Mouse (Mus musculus): Measurements from ENCODE around the gene Sytl3.

The Sytl3 gene

DNA sequence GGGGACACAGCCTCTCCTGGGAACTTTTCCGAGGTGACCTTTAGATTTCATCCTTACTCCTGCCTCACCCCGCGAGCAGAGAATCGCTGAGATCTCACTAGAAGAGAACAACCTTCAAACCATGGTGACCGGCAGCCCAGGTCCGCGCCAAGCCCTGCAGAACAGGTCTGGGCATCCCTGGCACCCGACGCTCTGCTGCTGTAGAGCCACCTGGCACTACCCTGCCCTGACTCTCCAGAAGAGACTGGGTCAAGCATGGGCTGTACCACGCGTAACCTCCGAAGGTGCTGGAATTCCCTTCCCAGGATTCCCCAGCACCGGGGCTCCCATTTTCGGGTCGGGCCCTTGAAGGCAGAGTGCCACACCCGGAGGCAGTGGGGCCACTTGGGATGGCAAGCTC lies 99.0 kb downstream of the Sytl3 start:
- DNase-seq (ENCODE audit: low spot score), result no peak

DNA sequence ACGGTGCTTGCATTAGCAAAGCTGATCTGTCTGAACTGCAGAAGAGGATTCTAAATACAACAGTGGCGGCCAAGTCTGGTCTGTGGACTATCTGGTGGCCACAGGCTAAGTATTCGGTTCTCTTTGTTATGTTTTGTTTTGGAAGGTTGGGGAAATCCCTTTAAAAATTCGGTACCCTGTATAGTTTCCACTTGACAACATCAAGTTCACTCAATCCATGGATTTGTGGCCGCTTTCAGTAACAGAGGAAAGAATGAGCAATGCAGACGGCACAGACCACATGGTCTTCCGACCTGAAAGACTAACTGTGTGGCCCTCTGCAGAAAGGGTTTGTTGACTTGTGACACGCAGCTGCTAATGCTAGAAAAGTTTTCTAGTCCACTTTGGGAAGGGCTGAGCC lies 100.0 kb downstream of the Sytl3 start:
- no peak for DNase-seq (ENCODE audit: low spot score)

DNA sequence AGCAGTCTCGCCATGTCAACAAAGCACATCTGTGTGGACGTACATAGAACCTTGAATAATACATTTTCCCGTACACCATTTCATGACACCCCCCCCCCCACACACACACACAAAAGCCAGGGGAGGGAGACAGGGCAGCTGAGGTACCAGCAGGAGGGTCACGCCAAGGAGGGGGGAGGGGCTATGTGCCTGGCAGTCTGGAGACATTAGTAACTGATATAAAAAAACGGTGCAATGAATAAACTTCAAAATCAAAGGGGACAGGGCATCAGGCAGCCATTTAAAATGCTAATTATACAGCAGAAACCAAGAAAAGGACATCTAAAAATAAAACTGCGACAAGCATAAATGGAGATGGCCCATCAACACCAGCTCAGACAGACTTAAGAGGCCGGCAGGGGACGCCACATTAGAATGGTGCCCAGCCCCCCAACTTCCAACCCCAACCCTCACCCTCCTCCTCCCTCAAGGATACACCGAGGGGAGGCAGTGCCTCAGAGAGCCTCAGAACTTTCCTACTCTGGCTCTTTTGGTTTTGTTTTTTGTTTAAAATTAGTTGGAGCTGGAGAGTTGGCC lies 100.9 kb downstream of the Sytl3 start:
- DNase-seq (ENCODE audit: low spot score), result no peak

DNA sequence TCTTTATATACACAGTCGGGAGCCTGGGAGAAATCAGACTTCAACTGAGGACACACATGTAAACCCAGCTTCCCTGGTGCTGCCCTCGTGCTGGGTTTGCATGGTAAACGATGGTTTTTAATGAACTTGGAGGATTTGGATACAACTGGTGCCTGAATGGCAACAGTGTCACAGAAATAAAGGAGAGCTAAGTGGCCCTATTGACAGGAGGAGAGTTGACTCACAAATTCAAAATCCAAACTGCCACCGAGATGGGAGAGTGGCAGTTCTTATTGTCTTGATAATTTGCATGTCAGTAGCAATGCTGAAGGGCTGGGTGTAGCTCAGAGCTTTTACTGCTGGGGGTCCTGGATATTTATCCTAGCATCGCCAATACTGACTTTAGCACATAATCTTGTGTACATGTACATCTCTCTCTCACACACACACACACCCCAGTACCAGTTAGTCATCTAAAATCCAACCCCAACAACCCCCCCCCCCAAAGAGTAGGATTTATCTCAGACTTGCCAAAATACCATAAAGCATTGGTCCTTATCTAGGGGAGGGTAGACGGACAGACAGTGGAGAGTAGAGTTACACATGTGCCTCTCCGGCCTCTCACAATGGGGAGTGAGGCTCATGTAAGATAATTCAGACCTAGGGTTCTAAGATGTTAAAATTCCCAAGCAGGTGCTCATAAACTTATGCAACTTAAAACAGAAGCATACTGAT lies 104.8 kb downstream of the Sytl3 start:
- DNase-seq (ENCODE audit: low spot score), result no peak

DNA sequence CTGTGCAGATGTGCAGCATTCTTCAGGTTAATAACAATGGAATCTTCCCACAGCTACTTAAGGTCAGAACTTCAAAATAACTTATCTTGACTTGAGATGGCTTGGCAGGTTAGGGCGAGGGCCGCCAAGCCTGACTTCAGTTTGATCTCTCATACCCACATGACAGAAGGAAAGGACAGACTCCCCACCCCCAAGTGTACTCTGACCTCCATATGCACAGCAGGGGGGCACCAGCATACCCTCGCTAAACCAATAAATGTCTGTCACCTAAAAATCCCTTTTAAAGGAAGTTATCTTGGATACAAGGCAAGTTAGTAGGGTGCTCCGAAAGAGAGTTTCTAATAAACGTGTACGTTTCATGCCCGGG lies 105.3 kb downstream of the Sytl3 start:
- no peak for DNase-seq (ENCODE audit: low spot score)

DNA sequence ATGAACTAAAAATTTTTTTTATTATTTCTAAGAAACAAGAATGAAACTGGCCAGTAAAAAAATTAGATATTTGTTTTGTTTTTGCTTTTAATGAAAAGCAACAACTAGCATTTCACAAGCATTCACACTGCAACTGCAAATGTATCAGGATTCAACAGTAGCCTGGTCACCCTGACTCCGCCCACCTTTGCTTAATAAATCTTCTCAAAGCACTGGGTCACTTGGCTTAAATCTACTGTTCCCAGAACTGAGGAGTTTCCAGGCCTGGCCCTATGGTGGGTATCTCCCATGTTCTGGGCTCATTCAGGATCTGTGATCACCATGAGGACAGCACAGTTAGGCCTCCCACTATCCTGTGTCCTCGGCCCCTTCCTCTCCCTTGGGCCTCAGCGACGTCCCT lies 105.8 kb downstream of the Sytl3 start:
- no peak for DNase-seq (ENCODE audit: low spot score)

DNA sequence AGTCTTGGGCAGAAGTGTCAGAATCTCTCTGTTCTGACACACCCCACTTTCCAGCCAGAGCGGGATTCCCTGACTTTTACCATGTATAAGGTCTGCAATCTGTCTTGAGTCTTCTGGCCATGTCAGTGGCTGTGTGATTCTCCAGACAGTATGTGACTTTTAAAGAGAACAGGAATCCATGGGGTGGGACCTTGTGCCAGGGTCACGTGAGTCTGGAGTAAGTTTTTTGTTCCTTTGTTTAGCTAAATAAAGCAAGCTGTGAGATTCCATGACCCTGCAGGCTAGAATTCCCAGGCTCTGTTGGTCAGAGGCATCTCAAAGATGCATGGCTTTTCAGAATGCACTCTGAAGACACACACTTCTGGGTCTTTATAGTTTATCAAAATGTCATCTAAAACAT lies 107.0 kb downstream of the Sytl3 start:
- no peak for DNase-seq (ENCODE audit: low spot score)

DNA sequence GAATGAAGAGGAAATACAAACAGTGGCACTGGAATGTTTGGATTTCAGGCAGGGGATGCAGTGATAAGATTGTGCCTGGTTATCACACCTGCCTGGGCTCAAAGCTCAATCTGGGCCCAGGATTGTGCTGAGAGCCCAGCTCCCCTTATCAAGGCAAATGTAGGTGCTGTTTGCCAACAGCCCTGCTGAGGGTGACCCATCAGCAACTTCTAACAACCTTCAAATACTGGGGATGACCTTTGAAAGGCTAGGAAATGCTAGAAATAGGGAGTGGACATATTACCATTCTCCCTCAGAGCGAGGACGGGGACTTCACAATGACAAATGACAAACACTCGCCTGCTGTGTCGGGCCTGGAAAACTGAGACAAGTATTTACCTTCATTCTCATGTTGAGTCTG lies 107.9 kb downstream of the Sytl3 start:
- no peak for DNase-seq (ENCODE audit: low spot score)

DNA sequence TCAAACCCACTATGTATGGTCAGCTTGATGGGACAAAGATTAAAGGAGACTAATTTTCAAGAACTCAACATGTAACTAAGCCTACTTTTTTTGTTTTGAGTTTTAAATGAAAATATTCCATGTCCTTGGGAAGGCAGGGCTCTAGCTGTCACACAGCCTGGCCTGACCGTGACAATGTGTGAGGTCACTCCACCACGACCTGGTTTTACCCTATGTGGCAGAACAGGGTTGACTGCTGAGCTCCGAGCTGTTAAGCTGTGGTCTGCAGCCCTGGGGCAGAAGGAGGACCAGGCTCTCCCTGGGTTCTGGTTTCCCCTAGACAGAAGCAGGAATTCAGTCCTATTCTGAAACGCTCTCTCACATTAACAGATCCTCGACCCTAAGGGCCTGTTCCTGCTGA lies 108.9 kb downstream of the Sytl3 start:
- DNase-seq (ENCODE audit: low spot score), result no peak

DNA sequence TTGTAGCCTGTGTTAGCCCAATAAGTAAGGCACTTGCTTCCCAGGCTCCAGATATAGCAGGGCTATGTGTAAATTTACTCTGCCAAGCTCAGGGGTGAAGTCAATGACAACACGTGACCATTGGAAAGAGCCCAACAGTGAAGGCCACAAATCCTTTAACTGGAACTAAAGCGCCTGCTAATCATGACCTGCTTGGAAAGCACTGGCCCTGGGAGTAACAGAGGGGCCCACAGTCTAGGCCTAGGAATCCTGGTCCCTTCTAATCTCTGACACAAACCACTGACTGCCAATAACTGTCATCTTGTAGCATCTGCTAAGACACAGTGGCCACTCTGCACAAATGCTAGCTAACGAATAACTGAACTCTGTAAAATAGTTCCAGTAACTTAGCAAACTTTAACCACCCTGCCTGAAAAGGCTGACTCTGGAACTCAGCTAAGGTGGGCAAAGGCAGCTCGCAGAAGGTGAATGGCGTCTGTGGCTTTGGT lies 109.5 kb downstream of the Sytl3 start:
- no peak for DNase-seq (ENCODE audit: low spot score)

DNA sequence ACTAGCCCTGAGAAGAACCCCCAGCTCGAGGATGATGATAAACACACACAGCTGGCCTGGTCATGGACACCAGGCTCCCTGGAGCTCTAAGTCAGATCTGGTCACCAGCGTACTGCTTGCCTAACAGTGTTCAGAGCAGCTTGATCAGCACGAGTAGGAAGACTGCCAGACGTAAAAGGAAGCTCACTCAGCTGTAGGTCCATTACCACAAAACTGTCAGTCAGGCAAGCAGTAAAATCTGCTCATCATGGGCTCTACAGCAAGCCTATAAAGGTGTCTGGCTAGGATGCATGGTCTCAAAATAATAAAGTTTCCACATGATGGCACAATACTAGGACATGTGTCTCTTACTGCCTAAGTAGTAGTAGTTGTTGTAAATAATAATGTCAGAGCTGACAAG lies 110.7 kb downstream of the Sytl3 start:
- no peak for DNase-seq (ENCODE audit: low spot score)

DNA sequence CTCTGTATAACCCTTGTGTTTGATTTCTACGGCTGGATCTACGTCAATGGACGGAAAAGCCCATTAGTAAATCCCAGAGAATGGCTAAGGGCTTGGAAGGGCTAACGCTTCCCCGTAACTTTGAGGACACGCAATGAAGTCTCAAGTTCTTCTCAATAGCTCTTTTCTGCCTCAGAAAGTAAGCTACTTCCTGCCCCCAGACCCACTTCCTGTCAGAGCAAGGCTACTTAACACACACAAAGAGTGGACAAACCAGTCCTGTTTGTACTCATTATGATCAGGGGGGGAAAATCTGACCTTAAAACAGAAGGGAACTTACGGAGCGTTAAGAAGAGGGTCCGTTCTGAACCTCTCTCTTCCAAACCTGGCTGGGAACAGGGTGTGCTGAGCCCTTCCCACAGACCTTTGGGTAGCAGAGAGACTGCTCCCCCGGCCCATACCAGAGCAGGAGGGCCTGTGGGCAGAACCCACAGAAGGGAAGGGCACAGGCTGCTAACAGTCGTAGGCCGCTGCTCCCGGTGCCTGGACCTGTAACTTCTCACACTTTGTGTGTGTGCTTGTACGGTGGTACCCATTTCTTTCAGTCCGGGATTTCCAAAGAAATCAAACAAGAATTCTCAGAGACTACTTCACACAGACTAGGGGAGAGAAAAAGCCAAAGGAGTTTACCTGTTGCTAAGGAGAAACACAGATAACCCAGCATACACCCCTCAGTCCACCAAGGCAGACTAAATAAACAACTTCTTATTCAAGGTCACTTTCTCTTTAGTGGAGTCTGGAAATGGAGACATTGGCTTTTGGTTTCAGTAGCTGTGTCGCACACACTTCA lies 113.0 kb downstream of the Sytl3 start:
- DNase-seq (ENCODE audit: low spot score), result no peak

DNA sequence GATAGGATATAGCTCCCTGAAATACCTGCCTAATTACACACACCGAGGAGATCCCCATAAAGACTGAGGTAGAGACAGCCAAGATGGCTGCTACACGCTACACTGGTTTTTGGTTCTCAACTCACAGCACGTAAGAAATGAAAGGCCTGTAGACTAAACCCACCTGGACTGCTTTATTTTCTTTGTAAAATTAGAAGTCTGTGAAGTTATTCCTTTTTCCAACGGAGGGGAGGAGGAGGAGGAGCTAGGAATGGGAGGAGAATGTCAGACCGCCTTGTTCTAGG lies 113.5 kb downstream of the Sytl3 start:
- DNase-seq (ENCODE audit: low spot score), result no peak

DNA sequence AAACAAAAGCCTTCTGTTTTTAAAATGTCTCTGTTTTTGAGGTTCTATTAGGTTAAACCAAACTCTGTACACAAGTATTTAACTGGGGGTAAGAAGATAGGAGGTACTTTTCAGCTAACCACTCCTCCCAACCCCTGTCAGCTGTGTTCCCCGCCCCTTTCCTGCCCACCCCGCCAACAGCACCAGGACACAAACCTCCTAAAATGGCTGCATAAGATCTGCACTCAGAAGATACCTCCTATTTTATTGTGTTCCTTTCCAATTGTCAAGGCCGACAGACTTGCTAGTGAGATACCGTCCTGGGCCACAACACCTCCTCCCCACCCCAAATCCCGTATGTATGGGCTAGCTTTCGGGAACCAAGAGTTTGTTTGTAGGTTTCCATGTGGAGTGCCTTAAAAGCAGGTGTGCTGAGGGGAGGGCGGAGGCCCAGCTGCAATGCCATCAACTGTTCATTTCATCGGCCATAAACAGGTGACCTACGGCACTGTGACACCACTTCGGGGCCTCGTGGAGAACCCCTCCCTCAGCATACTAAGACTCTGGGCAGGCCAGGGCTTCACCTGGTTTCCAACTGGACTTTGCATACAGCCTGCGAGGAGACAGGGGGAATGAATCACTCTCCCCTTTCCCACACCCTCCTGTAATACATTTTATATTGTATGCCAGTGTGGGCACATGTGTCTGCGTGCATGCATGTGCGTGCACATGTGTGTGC lies 114.5 kb downstream of the Sytl3 start:
- DNase-seq (ENCODE audit: low spot score), result no peak

DNA sequence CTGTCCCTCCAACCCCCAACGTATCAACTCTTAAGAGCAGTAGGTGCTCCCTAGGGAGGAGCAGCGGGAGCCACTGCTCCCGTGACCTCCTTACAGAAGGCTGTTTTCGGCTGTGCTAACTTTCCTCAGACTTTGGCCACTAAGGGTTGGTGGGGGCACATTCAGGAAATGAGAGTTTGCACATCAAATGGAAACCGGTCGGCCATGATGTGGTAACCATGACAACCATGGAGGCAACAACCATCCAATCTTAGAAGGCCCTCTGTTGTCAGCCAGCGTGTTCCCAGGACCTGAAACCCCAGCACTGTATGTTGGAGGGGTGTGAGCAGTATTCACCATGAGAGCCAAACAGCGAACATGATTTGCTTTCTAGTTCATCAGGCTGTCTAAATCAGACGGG lies 116.3 kb downstream of the Sytl3 start:
- DNase-seq (ENCODE audit: low spot score), result no peak

DNA sequence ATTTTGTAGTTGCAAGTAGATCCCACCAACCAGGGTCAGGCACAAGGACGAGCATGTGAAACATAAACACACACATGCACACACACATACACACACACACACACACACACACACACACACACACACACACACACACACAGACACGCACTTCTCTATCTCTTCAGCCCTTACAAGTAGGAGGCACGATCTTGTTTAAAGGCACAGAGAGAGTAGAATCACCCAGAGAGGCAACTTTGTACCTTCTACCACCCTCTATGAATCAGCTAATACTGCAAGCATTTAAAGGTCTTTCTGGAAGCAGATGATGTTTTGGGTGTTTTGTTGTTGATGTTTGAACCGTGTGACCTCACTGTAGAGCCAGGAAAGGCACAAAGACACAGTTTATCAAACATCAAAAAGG lies 116.8 kb downstream of the Sytl3 start:
- DNase-seq (ENCODE audit: low spot score), result no peak

DNA sequence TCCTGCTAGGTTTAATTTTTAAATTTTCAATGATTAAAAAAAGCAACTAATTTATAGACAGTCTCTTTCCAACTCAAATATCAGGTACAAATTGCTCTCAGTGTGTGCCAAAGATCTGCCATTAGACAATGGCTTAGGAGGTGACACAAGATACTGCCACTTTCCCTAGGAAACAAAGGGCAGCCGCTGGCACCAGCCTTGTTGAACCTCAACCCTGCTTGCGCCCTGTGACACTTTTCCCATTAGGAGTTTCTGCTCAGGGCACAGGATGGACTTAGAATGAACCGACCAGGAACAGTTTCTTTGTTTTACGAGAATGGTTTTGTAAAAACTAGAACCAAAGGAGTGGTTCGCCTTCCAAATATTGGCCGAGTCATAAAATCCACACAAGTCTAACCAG lies 117.2 kb downstream of the Sytl3 start:
- DNase-seq (ENCODE audit: low spot score), result no peak

DNA sequence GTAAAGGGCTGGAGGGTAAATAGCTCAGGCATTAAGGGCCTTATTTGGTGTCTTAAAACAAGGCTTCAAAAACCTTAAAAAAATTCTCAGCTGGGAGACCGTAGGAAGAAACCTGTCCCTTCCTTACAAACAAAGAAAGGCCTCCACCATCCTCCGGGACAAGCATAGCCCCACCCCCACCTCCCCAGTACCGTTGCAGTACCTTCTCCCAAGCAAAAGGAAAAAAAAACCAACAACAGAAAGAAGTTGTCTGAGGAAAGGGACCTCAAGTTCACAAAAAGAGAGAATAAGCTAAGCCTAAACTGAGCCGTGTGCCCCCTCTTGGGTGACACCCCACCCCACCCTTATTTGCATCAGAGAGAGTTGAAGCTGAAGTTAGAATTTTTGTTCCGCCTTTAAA lies 117.7 kb downstream of the Sytl3 start:
- no peak for DNase-seq (ENCODE audit: low spot score)

DNA sequence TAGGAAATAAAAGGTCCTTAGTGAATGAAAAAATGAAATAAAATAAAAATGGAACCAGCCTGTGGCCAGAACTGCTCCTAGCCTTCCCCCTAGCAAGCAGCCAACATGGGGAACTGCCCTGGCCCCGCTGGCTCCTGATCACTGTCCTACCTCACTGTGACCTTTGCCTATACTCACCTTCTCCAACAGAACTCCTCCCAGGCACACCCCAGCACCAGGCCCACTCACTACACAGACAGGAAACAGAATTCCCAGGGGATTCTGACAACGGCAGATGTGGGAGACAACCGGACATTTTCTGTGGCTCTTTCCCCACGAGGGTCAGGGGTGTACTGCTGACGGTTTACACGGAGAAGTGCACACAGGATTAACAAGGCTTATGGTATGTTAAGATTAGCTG lies 118.2 kb downstream of the Sytl3 start:
- DNase-seq (ENCODE audit: low spot score), result no peak

DNA sequence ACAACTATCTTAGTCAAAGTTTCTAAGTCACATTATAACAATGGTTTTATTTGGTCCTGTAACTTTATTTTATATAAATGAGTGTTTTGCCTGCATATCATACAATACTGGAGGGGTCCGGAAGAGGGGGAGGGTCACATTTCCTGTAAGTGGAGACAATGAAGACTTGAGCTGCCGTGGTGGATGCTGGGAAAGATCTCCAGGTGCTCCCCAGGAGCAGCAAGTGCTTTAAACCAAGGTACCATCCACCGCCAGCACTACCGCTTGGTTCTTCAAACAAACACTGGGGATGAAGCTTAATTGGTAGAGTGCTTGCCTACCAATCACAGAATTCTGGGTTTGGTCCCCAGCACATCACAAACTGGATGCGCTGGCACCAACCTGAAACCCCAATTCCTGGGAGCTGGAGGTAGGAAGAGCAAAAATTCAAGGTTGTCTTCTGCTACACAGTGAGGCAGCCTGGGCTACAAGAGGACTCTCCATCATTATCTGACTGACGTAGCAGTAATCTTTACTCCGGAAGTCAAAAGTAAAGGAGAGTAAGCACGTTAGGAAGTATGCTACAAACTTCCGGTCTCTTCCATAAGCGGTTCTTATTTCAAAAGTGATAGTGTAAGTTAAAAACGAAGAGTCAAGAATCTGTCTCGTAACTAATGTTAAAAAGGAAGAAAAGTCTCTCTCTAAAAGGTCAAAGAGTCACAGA lies 118.9 kb downstream of the Sytl3 start:
- DNase-seq (ENCODE audit: low spot score), result no peak

DNA sequence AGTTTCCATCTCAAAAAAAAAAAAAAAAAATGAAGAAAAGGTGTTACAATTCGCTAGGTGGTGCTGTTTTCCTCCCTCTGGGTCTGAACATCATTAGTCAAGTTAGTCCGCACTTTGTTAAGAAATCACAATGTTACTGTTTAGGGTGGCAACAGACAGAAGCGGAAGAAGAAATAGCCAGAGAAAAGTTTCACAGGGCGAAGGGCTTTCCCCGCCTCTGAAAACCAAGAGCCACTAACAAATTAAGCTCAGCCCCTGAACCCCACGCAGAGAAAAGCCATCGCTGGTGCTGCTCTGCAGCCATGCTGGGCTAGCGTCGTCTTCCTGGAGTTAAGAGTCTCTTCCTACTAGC lies 119.4 kb downstream of the Sytl3 start:
- DNase-seq (ENCODE audit: low spot score), result peak; percentile 76

DNA sequence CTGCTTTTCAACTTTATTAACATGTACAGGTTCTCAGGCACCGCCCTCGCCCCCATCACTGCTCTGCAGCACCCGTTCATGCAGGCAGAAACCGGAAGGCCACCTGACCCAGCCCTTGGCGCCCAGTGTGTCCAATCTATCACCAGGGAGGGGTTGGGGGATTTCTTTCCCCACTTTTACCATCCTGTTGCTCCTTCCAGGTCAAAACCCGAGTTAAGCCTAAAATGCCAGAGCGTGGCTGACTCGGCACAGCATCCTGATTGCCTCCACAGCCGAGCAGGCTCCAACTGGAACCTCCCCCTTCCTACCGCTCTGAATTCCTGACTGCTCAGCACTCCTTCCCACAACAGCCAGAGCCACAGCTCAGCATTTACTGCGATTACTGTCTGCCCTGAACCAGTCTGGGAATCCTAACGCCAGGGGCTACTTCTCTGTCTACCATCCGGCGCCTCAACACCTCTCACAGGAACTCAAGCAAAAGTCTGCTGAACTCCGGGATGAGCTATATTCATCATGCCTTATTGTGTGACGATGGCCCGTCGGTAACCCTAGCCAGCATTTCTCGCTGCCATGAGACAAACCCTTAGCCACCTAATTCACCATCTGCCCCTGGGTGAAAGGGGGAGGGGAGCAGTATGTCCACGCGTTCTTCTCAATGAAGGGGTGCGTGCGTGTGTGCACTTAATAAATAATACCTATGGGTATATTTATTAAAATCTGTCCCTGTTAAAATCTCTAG lies 120.0 kb downstream of the Sytl3 start:
- peak; percentile 61 for DNase-seq (ENCODE audit: low spot score)

Data from retina, embryonic 14.5 days (tissue).